Mouse (Mus musculus) heart, embryonic 11.5 days (tissue): Measurements from ENCODE around the gene Cfap221. TPM values are rescaled to one million over a fixed set of nuclear protein-coding genes. Genes with fewer than 3 reads are reported as not detected.

Experiments
- ATAC-seq: fragments of 200-750 bp; cut with Nextera tagmentation; replicated peaks from 2 replicates; pipeline ENCODE4 v1.8.0; 2017; ENCODE audit warnings: moderate library complexity; ENCODE audit not compliant: insufficient number of reproducible peaks, low FRiP score, low TSS enrichment
- H3K27ac ChIP-seq: fragments of 300-500 bp; sonication (generic); 2 replicates; pipeline ENCODE4 v1.5.1; 2014; ENCODE audit warnings: mild to moderate bottlenecking, low read depth, low read length
- H3K27me3 ChIP-seq: fragments of 300-500 bp; sonication (generic); 2 replicates; pipeline ENCODE4 v1.6.1; 2014; ENCODE audit warnings: mild to moderate bottlenecking, low read length, mixed read lengths; ENCODE audit not compliant: control insufficient read depth, insufficient read depth
- H3K36me3 ChIP-seq: fragments of 300-500 bp; sonication (generic); 2 replicates; pipeline ENCODE4 v1.6.1; 2014; ENCODE audit warnings: mild to moderate bottlenecking, low read length, moderate library complexity, mixed read lengths; ENCODE audit not compliant: control insufficient read depth, insufficient read depth
- H3K4me1 ChIP-seq: fragments of 300-500 bp; sonication (generic); 2 replicates; pipeline ENCODE4 v1.6.1; 2014; ENCODE audit warnings: low read length; ENCODE audit not compliant: control insufficient read depth, insufficient read depth
- H3K4me2 ChIP-seq: fragments of 300-500 bp; sonication (generic); 2 replicates; pipeline ENCODE4 v1.6.1; 2014; ENCODE audit warnings: mild to moderate bottlenecking, moderate library complexity
- H3K4me3 ChIP-seq: fragments of 300-500 bp; sonication (generic); 2 replicates; pipeline ENCODE4 v1.5.1; 2014; ENCODE audit warnings: low read depth, low read length
- H3K9ac ChIP-seq: fragments of 300-500 bp; sonication (generic); 2 replicates; pipeline ENCODE4 v1.6.1; 2014; ENCODE audit warnings: mild to moderate bottlenecking, low read depth, low read length, moderate library complexity
- H3K9me3 ChIP-seq: fragments of 300-500 bp; sonication (generic); replicated peaks from 2 replicates; pipeline ENCODE4 v1.6.1; 2016; ENCODE audit warnings: low read length; ENCODE audit not compliant: control insufficient read depth
- WGBS: fragments of 180-500 bp; shearing (Covaris S2); extraction: QIAGEN DNeasy Blood & Tissue Kit; methylation state at CpG from one replicate; pipeline ENCODE4 v1.1.7; 2014; ENCODE audit not compliant: insufficient replicate concordance; 5-methylcytosine and 5-hydroxymethylcytosine counted together
- polyA plus RNA-seq: library from polyadenylated mRNA; unstranded; fragments of >200 nt; fragmentation: Nextera tagmentation; extraction: Ambion mirVana; gene quantifications from 2 replicates; pipeline ENCODE4 v1.2.1, GENCODE M21; 2014

Cfap221 gene
- polyA plus RNA-seq, 1 experiment from 2014 or later, result 0.17 TPM

DNA sequence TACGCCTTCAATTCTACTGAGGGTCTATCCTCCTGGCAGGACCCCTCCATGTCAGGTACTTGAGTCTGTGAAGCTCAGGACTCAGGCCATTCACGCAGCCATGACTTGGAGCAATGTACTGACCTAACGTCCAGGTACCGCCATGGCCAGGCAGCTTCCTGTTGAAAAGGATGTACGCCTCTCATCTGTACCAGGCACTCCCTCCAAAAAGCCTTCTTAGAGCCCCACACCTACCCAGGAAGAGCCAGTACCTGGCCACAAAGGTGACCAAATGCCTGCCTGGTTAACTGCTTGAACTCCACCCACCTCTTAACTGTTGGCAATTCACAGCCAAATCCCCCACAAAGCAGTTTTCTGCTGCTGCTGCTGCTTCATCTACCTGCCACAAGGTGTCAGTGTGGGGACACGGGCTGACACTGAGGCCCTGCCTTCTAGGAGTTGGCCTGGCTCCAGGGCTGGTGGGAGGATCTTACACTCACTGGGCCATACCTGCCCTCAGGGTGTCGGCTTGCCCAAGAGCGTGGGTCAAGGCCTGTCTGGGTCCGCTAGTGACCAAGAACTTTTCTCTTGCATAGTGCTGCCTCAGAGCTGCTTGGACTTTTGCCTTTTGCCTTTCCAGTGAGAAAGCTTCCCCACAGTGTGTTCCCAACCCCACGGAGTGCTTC, 35.9 kb upstream of the Cfap221 start:
- 38% methylated on average over 10 of the region's 10 CpGs for WGBS
- Histone ChIP-seq H3K4me3 (no peak overlapping the region), H3K9me3 (no peaks in the 10 kb centered on the region), H3K4me2 (no peak overlapping the region), H3K4me1 (peaks cover 2% of the 10 kb centered on the region; the same call in 1 of the 2 replicates), H3K9ac (no peak overlapping the region), H3K27me3 (no peaks in the 10 kb centered on the region), H3K36me3 (no peaks in the 10 kb centered on the region), H3K27ac (no peak overlapping the region)
- peak; percentile 77; the same call in 1 of the 2 replicates for ATAC-seq

DNA sequence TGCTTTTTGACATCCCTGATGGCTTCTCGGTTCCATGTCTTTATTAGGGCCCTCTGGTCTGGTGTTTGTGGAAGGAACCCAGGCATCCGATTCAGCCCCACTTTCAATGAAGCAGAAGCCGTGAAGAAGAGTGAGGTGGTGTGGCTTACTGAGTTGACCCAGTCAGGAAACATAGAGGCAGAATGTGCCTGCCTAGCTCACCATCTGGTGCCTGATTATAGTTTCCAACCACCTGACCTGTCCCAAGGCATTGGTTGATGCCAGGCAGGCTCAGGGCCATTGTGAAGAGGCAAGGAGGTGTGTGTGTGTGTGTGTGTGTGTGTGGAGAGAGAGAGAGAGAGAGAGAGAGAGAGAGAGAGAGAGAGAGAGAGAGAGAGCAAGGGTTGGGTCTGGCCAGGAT, 33.4 kb upstream of the Cfap221 start:
- 74% methylated on average over 3 of the region's 3 CpGs for WGBS
- Histone ChIP-seq H3K4me2 (no peak overlapping the region), H3K36me3 (no peaks in the 10 kb centered on the region), H3K9ac (no peak overlapping the region), H3K4me3 (no peak overlapping the region), H3K27me3 (no peaks in the 10 kb centered on the region), H3K9me3 (no peaks in the 10 kb centered on the region), H3K27ac (no peak overlapping the region), H3K4me1 (peaks cover 2% of the 10 kb centered on the region; the same call in 1 of the 2 replicates)
- no peak for ATAC-seq

DNA sequence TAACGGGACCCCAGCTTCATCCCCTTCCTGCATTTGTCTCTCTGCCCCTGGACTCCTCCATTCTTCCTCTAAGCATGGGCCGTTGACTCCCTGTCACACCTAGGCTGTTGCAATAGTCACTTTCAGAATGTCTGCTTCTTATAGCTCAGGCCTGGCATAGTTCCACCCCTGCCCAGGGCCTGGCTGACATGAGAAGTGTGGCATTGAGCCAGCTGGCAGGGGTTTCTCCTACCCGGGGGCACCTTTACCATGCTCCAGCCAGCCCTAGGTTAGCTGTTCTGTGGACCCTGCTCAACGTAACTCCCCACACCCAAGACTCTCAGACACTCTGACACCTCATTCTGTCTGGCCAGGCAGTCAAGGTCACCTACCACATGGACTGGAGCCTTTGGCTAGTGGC, 30.7 kb upstream of the Cfap221 start:
- Histone ChIP-seq H3K4me3 (no peak overlapping the region), H3K9ac (no peak overlapping the region), H3K4me2 (no peak overlapping the region), H3K36me3 (no peaks in the 10 kb centered on the region), H3K9me3 (no peaks in the 10 kb centered on the region), H3K27ac (no peak overlapping the region), H3K4me1 (peaks cover 6% of the 10 kb centered on the region), H3K27me3 (no peaks in the 10 kb centered on the region)
- 64% methylated on average over 4 of the region's 4 CpGs for WGBS
- no peak for ATAC-seq

DNA sequence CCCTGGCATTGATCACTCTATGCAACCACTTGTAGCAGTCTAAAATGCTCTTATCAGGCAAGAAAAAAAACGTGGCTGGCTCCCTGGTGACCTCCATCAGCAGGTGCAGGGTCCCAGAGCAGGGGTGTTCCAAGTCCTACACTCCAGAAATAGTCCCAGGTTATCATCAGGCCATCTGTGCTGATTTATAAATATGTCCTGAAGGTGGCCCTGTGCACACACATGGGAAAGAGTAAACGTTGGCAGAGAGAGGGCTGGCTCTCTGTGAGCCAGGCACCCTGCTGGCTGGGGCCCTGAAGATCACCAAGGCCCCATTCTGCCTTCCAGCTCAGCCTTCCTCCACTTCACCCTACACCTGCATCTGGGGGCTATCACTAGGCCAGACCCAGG, 28.0 kb upstream of the Cfap221 start:
- Histone ChIP-seq H3K9me3 (no peaks in the 10 kb centered on the region), H3K27ac (no peak overlapping the region), H3K4me1 (peaks cover 6% of the 10 kb centered on the region), H3K9ac (no peak overlapping the region), H3K4me2 (no peak overlapping the region), H3K36me3 (no peaks in the 10 kb centered on the region), H3K27me3 (no peaks in the 10 kb centered on the region), H3K4me3 (no peak overlapping the region)
- WGBS, result 20% methylated on average over 2 of the region's 2 CpGs
- no peak for ATAC-seq

DNA sequence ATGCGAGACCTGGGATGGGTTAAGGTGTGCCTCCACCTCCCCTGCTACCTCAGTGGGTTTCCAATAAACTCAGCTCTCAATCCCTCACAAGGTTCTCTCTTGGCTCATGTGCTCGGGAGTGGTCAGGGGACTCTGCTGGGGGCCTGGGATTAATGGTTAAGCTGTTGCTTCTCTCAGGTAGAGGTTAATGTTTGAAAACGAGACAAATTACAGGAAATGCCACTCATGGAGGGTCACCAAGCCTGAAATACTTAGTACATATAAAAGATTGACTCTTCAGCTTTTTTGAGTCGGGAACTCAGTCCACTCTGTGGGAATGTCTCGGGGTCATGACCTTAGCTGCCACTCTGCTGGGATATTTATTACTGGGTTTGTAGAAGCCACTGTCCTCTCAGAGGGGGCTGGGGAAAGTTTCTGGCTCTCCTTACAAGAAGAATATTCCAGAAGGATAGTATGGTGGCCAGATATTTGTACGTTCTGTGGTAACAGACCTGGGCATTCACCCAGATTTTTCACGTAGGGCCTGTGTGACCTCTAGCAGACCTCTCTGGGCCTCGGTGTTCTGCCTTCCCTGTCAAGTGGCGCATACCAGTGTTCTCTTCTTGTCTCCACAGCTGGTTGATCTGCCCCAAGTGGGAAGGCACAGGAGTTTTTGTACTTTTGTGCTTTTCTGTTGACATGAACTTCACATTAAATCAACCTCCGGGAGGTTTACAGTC, 27.5 kb upstream of the Cfap221 start:
- 49% methylated on average over 10 of the region's 10 CpGs for WGBS
- H3K4me2 ChIP-seq, result no peak overlapping the region
- H3K27ac ChIP-seq, result no peak overlapping the region
- ATAC-seq, result no peak
- H3K27me3 ChIP-seq, result no peaks in the 10 kb centered on the region
- peaks cover 6% of the 10 kb centered on the region for H3K4me1 ChIP-seq
- no peak overlapping the region for H3K9ac ChIP-seq
- H3K36me3 ChIP-seq, result no peaks in the 10 kb centered on the region
- no peak overlapping the region for H3K4me3 ChIP-seq
- H3K9me3 ChIP-seq, result no peaks in the 10 kb centered on the region

DNA sequence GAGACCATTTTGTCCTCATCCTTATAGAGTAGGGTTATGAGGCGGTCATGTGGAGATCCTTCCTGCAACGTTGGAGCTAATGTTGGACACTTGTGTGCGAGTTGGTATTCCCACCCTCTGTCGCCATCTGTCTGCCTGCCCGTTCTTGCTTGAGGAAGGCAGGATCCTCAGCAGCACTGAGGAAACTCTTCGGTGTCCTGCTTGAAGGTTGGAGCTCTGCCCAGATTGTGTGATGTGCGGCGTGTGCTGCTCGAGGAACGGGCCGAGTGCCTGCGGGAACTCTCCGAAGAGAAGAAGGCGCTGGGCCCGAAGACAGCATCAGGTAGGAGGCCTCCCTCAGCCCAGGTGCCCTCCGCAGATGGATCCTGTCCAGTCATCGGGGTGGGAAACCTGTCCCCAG, 24.9 kb upstream of the Cfap221 start:
- Histone ChIP-seq H3K9ac (no peak overlapping the region), H3K9me3 (no peaks in the 10 kb centered on the region), H3K4me1 (peaks cover 6% of the 10 kb centered on the region), H3K36me3 (no peaks in the 10 kb centered on the region), H3K4me3 (no peak overlapping the region), H3K4me2 (no peak overlapping the region), H3K27me3 (no peaks in the 10 kb centered on the region), H3K27ac (no peak overlapping the region)
- ATAC-seq, result no peak
- WGBS, result 81% methylated on average over 17 of the region's 17 CpGs

DNA sequence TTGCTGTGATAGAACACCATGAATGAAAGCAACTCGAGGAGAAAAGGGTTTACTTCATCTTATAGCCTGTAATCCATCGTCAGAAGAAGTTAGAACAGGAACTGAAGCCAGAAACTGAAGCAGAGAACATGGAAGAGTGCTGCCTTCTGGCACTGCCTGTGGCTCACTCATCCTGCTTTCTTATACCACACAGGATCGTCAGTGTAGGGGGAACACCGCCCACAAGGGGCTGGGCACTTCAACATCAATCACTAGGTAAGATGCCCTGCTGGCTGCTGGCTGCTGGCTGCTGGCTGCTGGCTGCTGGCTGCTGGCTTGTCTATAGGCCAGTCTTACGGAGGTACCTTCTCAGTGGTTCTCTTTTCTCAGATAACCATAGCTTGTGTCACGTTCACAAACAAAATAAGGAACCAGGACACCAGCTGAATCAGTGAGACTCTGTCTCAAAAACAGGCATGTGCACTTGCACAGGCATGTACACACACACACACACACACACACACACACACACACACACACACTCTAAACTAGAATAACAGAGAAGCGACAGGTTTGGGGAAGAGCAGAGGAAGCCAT, 23.4 kb upstream of the Cfap221 start:
- Histone ChIP-seq H3K9ac (no peak overlapping the region), H3K36me3 (no peaks in the 10 kb centered on the region), H3K4me3 (no peak overlapping the region), H3K27ac (no peak overlapping the region), H3K4me2 (no peak overlapping the region), H3K4me1 (peaks cover 6% of the 10 kb centered on the region), H3K9me3 (no peaks in the 10 kb centered on the region), H3K27me3 (no peaks in the 10 kb centered on the region)
- WGBS, result 57% methylated on average over 7 of the region's 7 CpGs
- ATAC-seq, result no peak

DNA sequence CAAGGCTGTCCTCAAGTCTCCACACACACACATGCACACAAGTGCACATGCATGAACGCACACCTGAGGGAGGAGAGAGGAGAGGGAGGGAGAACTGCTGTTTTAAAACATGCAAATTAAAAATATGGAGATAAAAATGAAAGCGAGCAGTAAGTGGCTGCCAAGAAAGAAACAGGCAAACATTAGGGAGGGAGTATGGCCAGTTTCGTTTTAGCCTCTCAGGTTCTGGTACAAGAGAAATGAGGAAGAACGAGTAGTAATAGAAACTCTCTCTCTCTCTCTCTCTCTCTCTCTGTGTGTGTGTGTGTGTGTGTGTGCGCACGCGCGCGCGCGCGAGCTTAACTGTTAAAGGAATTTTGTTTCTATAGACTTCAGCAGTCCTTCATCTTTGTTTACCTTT, 22.4 kb upstream of the Cfap221 start:
- WGBS, result 90% methylated on average over 12 of the region's 12 CpGs
- H3K9me3 ChIP-seq, result no peaks in the 10 kb centered on the region
- H3K36me3 ChIP-seq, result no peaks in the 10 kb centered on the region
- ATAC-seq, result no peak
- H3K27ac ChIP-seq, result no peak overlapping the region
- no peak overlapping the region for H3K4me2 ChIP-seq
- H3K9ac ChIP-seq, result no peak overlapping the region
- H3K4me1 ChIP-seq, result no peaks in the 10 kb centered on the region; the same call in 1 of the 2 replicates
- no peak overlapping the region for H3K4me3 ChIP-seq
- H3K27me3 ChIP-seq, result no peaks in the 10 kb centered on the region; the same call in 1 of the 2 replicates
